Mouse (Mus musculus) embryonic facial prominence, embryonic 10.5 days (tissue): Measurements from ENCODE around the gene Hcrtr2. TPM values are rescaled to one million over a fixed set of nuclear protein-coding genes. Genes with fewer than 3 reads are reported as not detected.

Experiments used
- DNase-seq: peaks from one replicate; pipeline ENCODE4 v3.0.0-alpha.2; 2017; ENCODE audit warnings: low spot score
- H3K27ac ChIP-seq: fragments of 300-500 bp; sonication (generic); replicated peaks from 2 replicates; pipeline ENCODE4 v1.5.1; 2016; ENCODE audit warnings: mild to moderate bottlenecking
- H3K27me3 ChIP-seq: fragments of 300-500 bp; sonication (generic); replicated peaks from 2 replicates; pipeline ENCODE4 v1.6.1; 2016; ENCODE audit warnings: low read depth, mild to moderate bottlenecking; ENCODE audit not compliant: poor library complexity, severe bottlenecking
- H3K36me3 ChIP-seq: fragments of 300-500 bp; sonication (generic); replicated peaks from 2 replicates; pipeline ENCODE4 v1.6.1; 2016; ENCODE audit warnings: mild to moderate bottlenecking, moderate library complexity
- H3K4me1 ChIP-seq: fragments of 300-500 bp; sonication (generic); 2 replicates; pipeline ENCODE4 v1.6.1; 2016
- H3K4me3 ChIP-seq: fragments of 300-500 bp; sonication (generic); 2 replicates; pipeline ENCODE4 v1.5.1; 2016; ENCODE audit warnings: mild to moderate bottlenecking, moderate library complexity
- H3K9me3 ChIP-seq: fragments of 300-500 bp; sonication (generic); 2 replicates; pipeline ENCODE4 v1.6.1; 2016; ENCODE audit warnings: mild to moderate bottlenecking
- WGBS: fragments of 180-500 bp; shearing (Covaris S2); methylation state at CpG from one replicate; pipeline ENCODE4 v1.1.7; 2016; 5-methylcytosine and 5-hydroxymethylcytosine counted together
- polyA plus RNA-seq: library from polyadenylated mRNA; unstranded; fragments of >200 nt; fragmentation: Nextera tagmentation; extraction: Ambion mirVana; gene quantifications from 2 replicates; pipeline ENCODE4 v1.2.1, GENCODE M21; 2016

Gene Hcrtr2
- polyA plus RNA-seq, 1 experiment from 2014 or later = 0.60 TPM

GRCm38 (mm10) chr9:76217178-76217975 lies 106.3 kb downstream of the Hcrtr2 start:
- Histone ChIP-seq H3K27me3 (no peaks in the 10 kb centered on the region), H3K4me3 (no peak overlapping the region), H3K4me1 (0 out of 2 replicates have a peak, but pooled peaks cover 6% of the 10 kb centered on the region), H3K27ac (no peak overlapping the region), H3K36me3 (no peaks in the 10 kb centered on the region), H3K9me3 (no peaks in the 10 kb centered on the region)
- DNase-seq = no peak
- 76% methylated on average over 4 of the region's 4 CpGs for WGBS

GRCm38 (mm10) chr9:76214678-76215077 lies 109.0 kb downstream of the Hcrtr2 start:
- no peak overlapping the region for H3K4me3 ChIP-seq
- no peaks in the 10 kb centered on the region for H3K36me3 ChIP-seq
- 74% methylated on average over 4 of the region's 4 CpGs for WGBS
- H3K9me3 ChIP-seq = no peaks in the 10 kb centered on the region
- no peak for DNase-seq
- 0 out of 2 replicates have a peak, but pooled peaks cover 6% of the 10 kb centered on the region for H3K4me1 ChIP-seq
- H3K27me3 ChIP-seq = no peaks in the 10 kb centered on the region
- H3K27ac ChIP-seq = no peak overlapping the region

- WGBS = 91% methylated on average over 2 of the region's 2 CpGs
- no peak for DNase-seq
- no peak within 1 kb of the TSS for H3K4me3 ChIP-seq
- no peaks in the 10 kb centered on the region for H3K27me3 ChIP-seq
- no peaks in the 10 kb centered on the region for H3K36me3 ChIP-seq
- H3K4me1 ChIP-seq = 0 out of 2 replicates have a peak, but pooled peaks cover 6% of the 10 kb centered on the region
- H3K27ac ChIP-seq = no peak within 1 kb of the TSS
- H3K9me3 ChIP-seq = no peaks in the 10 kb centered on the region
Measured at GRCm38 (mm10) chr9:76213557-76213956, 110.1 kb downstream of the Hcrtr2 start, which contains the start of gene Gfral. Gene Gfral, minus strand, starts transcription at chr9:76213657.

- Histone ChIP-seq H3K4me1 (no peaks in the 10 kb centered on the region), H3K27ac (no peak overlapping the region), H3K36me3 (no peaks in the 10 kb centered on the region), H3K27me3 (no peaks in the 10 kb centered on the region), H3K4me3 (no peak overlapping the region), H3K9me3 (no peaks in the 10 kb centered on the region)
- DNase-seq = no peak
- WGBS = 88% methylated on average over 4 of the region's 4 CpGs
Measured at GRCm38 (mm10) chr9:76196917-76197316, 126.7 kb downstream of the Hcrtr2 start.

- H3K4me1 ChIP-seq = no peaks in the 10 kb centered on the region
- H3K27me3 ChIP-seq = no peaks in the 10 kb centered on the region
- H3K9me3 ChIP-seq = no peaks in the 10 kb centered on the region
- DNase-seq = no peak
- H3K4me3 ChIP-seq = no peak overlapping the region
- H3K36me3 ChIP-seq = no peaks in the 10 kb centered on the region
- H3K27ac ChIP-seq = no peak overlapping the region
Measured at GRCm38 (mm10) chr9:76179221-76179620, 144.4 kb downstream of the Hcrtr2 start.

Other genes starting within 250 kb of the Hcrtr2 start
- gene Gfral, start 110.2 kb downstream of the Hcrtr2 start, polyA plus RNA-seq = not detected in 2 replicates
- 1.2 TPM in 2 replicates for gene Fam83b, start 243.3 kb upstream of the Hcrtr2 start, polyA plus RNA-seq